Mouse (Mus musculus): ENCODE data around the gene Gm10570. TPM values are rescaled to one million over a fixed set of nuclear protein-coding genes. Genes with fewer than 3 reads are reported as not detected.

Gene Gm10570
- total and polyA plus RNA-seq, 3 experiments = not detected

- H3K4me1 ChIP-seq (ENCODE audit: control insufficient read depth in 1 of 2, insufficient read depth in 2 of 2) = no peaks in the 10 kb centered on the region
- H3K9ac ChIP-seq (ENCODE audit: insufficient read depth, low read depth) = no peak overlapping the region
- in situ Hi-C loops (cut with MboI; ENCODE audit: low pct_ligation_motif_present, low pct_unique_long_range_greater_than_20kb, low sequenced_read_pairs) (loop anchor here (5.0 kb wide), 1 partner anchor 93 kb away; no protein-coding TSS in a partner anchor), dilution Hi-C loops (cut with MboI; ENCODE audit: extremely low pct_ligation_motif_present, extremely low pct_unique_long_range_greater_than_20kb, low sequenced_read_pairs) (no loop called here)
- H3K4me3 ChIP-seq (replicated peaks in 1 of 3; ENCODE audit: low read depth in 2 of 3, low read length in 2 of 3, poor library complexity in 1 of 3) = no peak overlapping the region
- H3K79me2 ChIP-seq (replicated peaks; ENCODE audit: control insufficient read depth, extremely low read depth, insufficient read depth, poor library complexity, severe bottlenecking) = no peaks in the 10 kb centered on the region
- no peak for DNase-seq (ENCODE audit: extremely low read depth)
- no peak for TF ChIP-seq MYC (IDR thresholded peaks at IDR 0.05; ENCODE audit: low read depth, low read length)
- no peak for TF ChIP-seq ZNF384 (IDR thresholded peaks at IDR 0.05; ENCODE audit: low read depth, low read length)
- TF ChIP-seq TCF12 (IDR thresholded peaks at IDR 0.05; ENCODE audit: low read depth, low read length) = no peak
- TF ChIP-seq BHLHE40 (IDR thresholded peaks at IDR 0.05; ENCODE audit: low read depth, low read length) = no peak
- TF ChIP-seq E2F4 (IDR thresholded peaks at IDR 0.05; ENCODE audit: insufficient replicate concordance, low read depth, low read length) = no peak
- no peak for TF ChIP-seq MEF2A (IDR thresholded peaks at IDR 0.05; ENCODE audit: borderline replicate concordance, low read depth, low read length)
- no peak for TF ChIP-seq NELFE (IDR thresholded peaks at IDR 0.05; ENCODE audit: low read depth, low read length)
- no peak for TF ChIP-seq CTCF (conservative IDR thresholded peaks at IDR 0.05 in 1 of 2, IDR thresholded peaks at IDR 0.05 in 1 of 2; ENCODE audit: low read depth in 2 of 2, low read length in 2 of 2)
- TF ChIP-seq CHD1 (IDR thresholded peaks at IDR 0.05; ENCODE audit: low read depth, low read length) = no peak
- TF ChIP-seq USF1 (IDR thresholded peaks at IDR 0.05; ENCODE audit: low read depth, low read length) = no peak
- no peak for TF ChIP-seq JUND (conservative IDR thresholded peaks at IDR 0.05; ENCODE audit: low read depth, low read length)
- TF ChIP-seq PAX5 (IDR thresholded peaks at IDR 0.05; ENCODE audit: low read length) = no peak
- TF ChIP-seq RAD21 (IDR thresholded peaks at IDR 0.05; ENCODE audit: low read depth, low read length) = no peak
- no peaks in the 10 kb centered on the region for H3K36me3 ChIP-seq (replicated peaks in 1 of 2; ENCODE audit: control insufficient read depth in 1 of 2, insufficient read depth in 1 of 2, low read length in 1 of 2)
- H3K27me3 ChIP-seq (replicated peaks) = peaks cover 64% of the 10 kb centered on the region
- H3K4me2 ChIP-seq (ENCODE audit: insufficient read depth, low read depth, poor library complexity, severe bottlenecking) = no peak overlapping the region
- H3K27ac ChIP-seq (ENCODE audit: insufficient read depth, low read depth) = no peak overlapping the region
- no peaks in the 10 kb centered on the region for H3K9me3 ChIP-seq (replicated peaks; ENCODE audit: low read length)
Observed at GRCm38 (mm10) chr4:130289824-130290223, 18.6 kb downstream of the Gm10570 start.

GRCm38 (mm10) chr4:130286531-130286930 lies 21.9 kb downstream of the Gm10570 start:
- Histone ChIP-seq H3K9ac (ENCODE audit: insufficient read depth, low read depth) (no peak overlapping the region), H3K36me3 (replicated peaks in 1 of 2; ENCODE audit: control insufficient read depth in 1 of 2, insufficient read depth in 1 of 2, low read length in 1 of 2) (no peaks in the 10 kb centered on the region), H3K4me3 (replicated peaks in 1 of 3; ENCODE audit: low read depth in 2 of 3, low read length in 2 of 3, poor library complexity in 1 of 3) (no peak overlapping the region), H3K27ac (ENCODE audit: insufficient read depth, low read depth) (no peak overlapping the region), H3K79me2 (replicated peaks; ENCODE audit: control insufficient read depth, extremely low read depth, insufficient read depth, poor library complexity, severe bottlenecking) (no peaks in the 10 kb centered on the region), H3K4me1 (ENCODE audit: control insufficient read depth in 1 of 2, insufficient read depth in 2 of 2) (no peaks in the 10 kb centered on the region), H3K4me2 (ENCODE audit: insufficient read depth, low read depth, poor library complexity, severe bottlenecking) (no peak overlapping the region), H3K27me3 (replicated peaks) (peaks cover 77% of the 10 kb centered on the region), H3K9me3 (replicated peaks; ENCODE audit: low read length) (no peaks in the 10 kb centered on the region)
- dilution Hi-C loops (cut with MboI; ENCODE audit: extremely low pct_ligation_motif_present, extremely low pct_unique_long_range_greater_than_20kb, low sequenced_read_pairs) = no loop called here
- no peak for DNase-seq (ENCODE audit: extremely low read depth)
- in situ Hi-C loops (cut with MboI; ENCODE audit: low pct_ligation_motif_present, low pct_unique_long_range_greater_than_20kb, low sequenced_read_pairs) = no loop called here
- TF ChIP-seq MEF2A (IDR thresholded peaks at IDR 0.05; ENCODE audit: borderline replicate concordance, low read depth, low read length) = no peak

GRCm38 (mm10) chr4:130283826-130284225 lies 24.6 kb downstream of the Gm10570 start:
- H3K27me3 ChIP-seq (replicated peaks) = peaks cover 79% of the 10 kb centered on the region
- TF ChIP-seq UBTF (IDR thresholded peaks at IDR 0.05; ENCODE audit: low read depth, low read length) = no peak
- no peak for TF ChIP-seq GABPA (IDR thresholded peaks at IDR 0.05; ENCODE audit: insufficient replicate concordance, low read depth, low read length)
- TF ChIP-seq EP300 (IDR thresholded peaks at IDR 0.05; ENCODE audit: low read length) = no peak
- no peak for TF ChIP-seq MAFK (IDR thresholded peaks at IDR 0.05; ENCODE audit: insufficient replicate concordance, low read length)
- no peak for TF ChIP-seq MXI1 (IDR thresholded peaks at IDR 0.05; ENCODE audit: low read depth, low read length)
- TF ChIP-seq ZMIZ1 (IDR thresholded peaks at IDR 0.05; ENCODE audit: low read depth, low read length) = no peak
- no peak for TF ChIP-seq CTCF (conservative IDR thresholded peaks at IDR 0.05 in 1 of 2, IDR thresholded peaks at IDR 0.05 in 1 of 2; ENCODE audit: low read depth in 2 of 2, low read length in 2 of 2)
- TF ChIP-seq PAX5 (IDR thresholded peaks at IDR 0.05; ENCODE audit: low read length) = no peak
- TF ChIP-seq RCOR1 (conservative IDR thresholded peaks at IDR 0.05; ENCODE audit: low read depth, low read length) = no peak
- no peak for TF ChIP-seq RAD21 (IDR thresholded peaks at IDR 0.05; ENCODE audit: low read depth, low read length)
- TF ChIP-seq TBP (conservative IDR thresholded peaks at IDR 0.05; ENCODE audit: low read depth, low read length) = no peak

More at GRCm38 (mm10) chr4:130283826-130284225, 24.6 kb downstream of the Gm10570 start:
- dilution Hi-C loops (cut with MboI; ENCODE audit: extremely low pct_ligation_motif_present, extremely low pct_unique_long_range_greater_than_20kb, low sequenced_read_pairs) = no loop called here
- H3K9me3 ChIP-seq (replicated peaks; ENCODE audit: low read length) = no peaks in the 10 kb centered on the region
- H3K27ac ChIP-seq (ENCODE audit: insufficient read depth, low read depth) = no peak overlapping the region
- no peak for DNase-seq (ENCODE audit: extremely low read depth)
- H3K9ac ChIP-seq (ENCODE audit: insufficient read depth, low read depth) = no peak overlapping the region
- H3K79me2 ChIP-seq (replicated peaks; ENCODE audit: control insufficient read depth, extremely low read depth, insufficient read depth, poor library complexity, severe bottlenecking) = no peaks in the 10 kb centered on the region
- H3K4me1 ChIP-seq (ENCODE audit: control insufficient read depth in 1 of 2, insufficient read depth in 2 of 2) = no peaks in the 10 kb centered on the region
- H3K36me3 ChIP-seq (replicated peaks in 1 of 2; ENCODE audit: control insufficient read depth in 1 of 2, insufficient read depth in 1 of 2, low read length in 1 of 2) = no peaks in the 10 kb centered on the region
- H3K4me3 ChIP-seq (replicated peaks in 1 of 3; ENCODE audit: low read depth in 2 of 3, low read length in 2 of 3, poor library complexity in 1 of 3) = no peak overlapping the region
- H3K4me2 ChIP-seq (ENCODE audit: insufficient read depth, low read depth, poor library complexity, severe bottlenecking) = no peak overlapping the region
- in situ Hi-C loops (cut with MboI; ENCODE audit: low pct_ligation_motif_present, low pct_unique_long_range_greater_than_20kb, low sequenced_read_pairs) = no loop called here
